Mouse (Mus musculus): ENCODE measurements around the gene Tchhl1.
"Not testable (repeated sequence)": the region's sequence is repeated elsewhere in the genome, so short reads cannot be mapped to it uniquely, and the experiment has no call there.

Tchhl1 gene

DNA sequence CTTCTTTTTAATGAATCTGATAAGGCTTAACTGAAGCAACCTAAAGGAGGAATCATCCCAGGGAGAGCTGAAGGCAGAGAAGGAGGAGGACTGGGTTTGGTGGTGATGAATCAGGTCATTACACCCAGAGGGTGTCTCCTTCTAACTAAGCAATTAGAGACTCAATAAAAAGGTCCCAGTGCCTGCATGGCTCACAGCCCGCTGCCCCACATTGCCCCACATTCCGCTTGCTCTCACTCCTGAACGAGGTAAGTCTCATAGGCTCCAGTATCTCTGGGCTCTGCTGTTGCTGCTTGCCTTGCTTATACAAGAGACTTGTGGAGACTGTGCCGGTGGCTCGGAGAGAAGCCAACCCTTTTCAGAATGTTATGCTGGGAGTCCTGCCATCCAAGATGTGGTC lies at the start of gene Tchhl1:
Gene Tchhl1, plus strand, starts transcription at position 194 of the 400 bp plus-strand sequence.
- no peak for DNase-seq (ENCODE audit: low read depth)

DNA sequence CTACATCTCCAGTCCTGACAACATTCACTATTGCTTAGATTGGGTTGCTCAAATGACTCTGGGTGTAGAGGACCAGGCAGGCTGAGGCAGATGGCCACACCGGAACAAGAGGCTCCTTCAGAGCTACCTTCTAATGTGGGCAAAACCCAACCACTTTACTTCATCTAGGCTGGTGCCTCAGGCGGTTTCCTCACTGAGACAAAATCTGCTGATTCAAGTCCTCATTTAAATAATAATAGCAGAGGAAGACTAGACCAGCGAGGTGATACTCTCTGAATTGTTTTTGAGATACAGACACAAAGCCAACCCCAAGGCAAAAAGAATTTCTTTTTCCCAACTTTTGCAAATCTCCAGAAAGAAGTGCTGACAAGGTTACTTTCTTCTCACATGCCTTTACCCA lies 36.9 kb upstream of the Tchhl1 start:
- no peak for DNase-seq (ENCODE audit: low read depth)

DNA sequence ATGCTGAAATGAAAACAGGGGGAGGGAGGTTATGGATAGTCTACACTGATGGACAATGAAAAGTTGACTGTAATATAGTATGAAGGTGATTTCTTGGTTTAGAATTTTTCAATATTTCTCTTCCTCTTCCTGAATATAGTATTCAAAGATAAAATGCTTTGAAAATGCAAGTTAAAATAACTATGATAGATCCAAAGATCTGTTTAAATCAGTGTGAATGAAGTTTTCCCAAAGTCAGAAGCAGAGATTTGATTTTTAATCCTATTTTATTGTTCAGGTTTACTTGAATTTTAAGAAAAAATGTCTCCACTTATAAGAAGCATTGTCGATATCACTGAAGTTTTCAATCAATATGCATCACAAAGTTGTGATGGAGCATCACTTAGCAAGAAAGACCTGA lies 26.5 kb upstream of the Tchhl1 start, which contains the start of gene Tchh:
Gene Tchh, plus strand, starts transcription at position 301 of the 400 bp plus-strand sequence.
- DNase-seq (ENCODE audit: low read depth), result no peak

DNA sequence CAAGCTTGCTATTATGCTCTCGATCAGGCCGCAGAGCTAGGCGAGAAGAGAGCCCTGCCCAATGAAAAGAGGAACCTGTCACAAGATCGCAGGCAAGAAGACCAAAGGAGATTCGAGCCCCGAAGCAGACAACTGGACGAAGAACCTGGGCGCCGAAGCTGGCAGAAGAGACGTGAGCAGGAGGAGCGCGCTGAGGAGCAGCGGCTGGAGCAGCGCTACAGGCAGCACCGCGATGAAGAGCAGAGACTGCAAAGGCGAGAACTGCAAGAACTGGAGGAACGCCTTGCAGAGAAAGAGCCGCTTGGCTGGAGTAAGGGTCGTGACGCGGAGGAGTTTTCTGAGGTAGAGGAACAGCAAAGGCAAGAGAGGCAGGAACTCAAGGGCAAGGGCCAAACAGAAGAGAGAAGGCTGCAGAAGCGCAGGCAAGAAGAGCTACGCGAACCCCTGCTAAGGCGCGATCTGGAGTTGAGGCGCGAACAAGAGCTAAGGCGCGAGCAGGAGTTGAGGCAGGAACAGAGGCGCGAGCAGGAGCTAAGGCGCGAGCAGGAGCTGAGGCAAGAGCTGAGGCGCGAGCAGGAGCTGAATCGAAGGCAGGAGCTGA lies 25.0 kb upstream of the Tchhl1 start:
- peak; percentile 9 for DNase-seq (ENCODE audit: low read depth)

DNA sequence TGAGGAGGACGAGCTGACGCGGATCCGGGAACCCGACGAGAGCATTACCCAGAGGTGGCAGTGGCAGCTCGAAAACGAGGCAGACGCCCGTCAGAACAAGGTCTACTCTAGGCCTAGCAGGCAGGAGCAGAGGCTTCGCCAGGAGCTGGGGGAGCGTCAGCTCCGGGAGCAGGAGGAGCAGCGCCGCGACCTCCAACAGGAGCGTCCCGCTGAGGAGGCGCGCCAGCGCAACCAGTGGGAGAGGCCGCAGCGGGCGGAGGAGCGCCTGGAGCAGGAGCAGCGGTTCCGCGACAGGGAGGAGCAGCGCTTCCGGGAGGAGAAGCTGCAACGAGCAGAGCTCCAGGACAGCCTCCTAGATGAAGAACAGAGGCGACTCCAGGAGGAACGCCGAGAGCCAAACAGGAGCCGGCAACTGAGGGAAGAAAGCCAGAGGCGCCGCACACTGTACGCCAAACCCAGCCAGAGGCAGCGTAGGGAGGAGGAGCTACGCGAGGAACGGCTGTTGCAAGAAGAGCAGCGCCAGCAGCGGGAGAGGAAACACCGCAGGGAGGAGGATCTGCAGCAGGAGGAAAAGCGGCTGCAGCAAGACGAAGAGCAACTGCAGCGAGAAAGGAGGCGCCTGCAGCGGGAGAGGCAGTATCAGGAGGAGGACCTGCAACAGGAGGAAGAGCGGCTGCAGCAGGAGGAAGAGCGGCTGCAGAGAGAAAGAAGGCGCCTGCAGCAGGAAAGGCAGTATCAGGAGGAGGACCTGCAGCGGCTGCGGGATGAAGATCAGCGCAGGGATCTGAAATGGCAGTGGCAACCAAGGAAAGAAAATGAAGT lies 24.0 kb upstream of the Tchhl1 start:
- DNase-seq (ENCODE audit: low read depth), result peak; percentile 42

DNA sequence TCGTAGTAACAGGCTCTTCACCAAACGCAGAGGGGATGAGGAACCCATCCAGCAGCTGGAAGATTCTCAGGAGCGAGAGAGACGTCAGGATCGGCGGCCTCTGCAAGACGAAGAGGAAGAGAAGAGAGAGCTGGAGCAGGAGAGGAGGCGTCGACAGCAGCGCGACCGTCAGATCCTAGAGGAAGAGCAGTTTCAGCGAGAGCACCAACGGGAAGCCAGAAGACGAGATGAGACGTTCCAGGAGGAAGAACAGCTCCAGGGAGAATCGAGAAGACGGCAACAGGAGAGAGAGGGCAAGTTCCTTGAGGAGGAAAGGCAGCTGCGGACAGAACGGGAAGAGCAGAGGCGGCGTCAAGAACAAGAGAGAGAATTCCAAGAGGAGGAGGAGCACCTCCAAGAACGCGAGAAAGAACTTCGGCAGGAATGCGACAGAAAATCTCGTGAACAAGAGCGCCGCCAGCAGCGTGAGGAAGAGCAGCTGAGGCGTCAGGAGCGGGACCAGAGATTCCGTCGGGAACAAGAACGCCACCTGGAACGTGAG lies 23.3 kb upstream of the Tchhl1 start:
- no peak for DNase-seq (ENCODE audit: low read depth)

DNA sequence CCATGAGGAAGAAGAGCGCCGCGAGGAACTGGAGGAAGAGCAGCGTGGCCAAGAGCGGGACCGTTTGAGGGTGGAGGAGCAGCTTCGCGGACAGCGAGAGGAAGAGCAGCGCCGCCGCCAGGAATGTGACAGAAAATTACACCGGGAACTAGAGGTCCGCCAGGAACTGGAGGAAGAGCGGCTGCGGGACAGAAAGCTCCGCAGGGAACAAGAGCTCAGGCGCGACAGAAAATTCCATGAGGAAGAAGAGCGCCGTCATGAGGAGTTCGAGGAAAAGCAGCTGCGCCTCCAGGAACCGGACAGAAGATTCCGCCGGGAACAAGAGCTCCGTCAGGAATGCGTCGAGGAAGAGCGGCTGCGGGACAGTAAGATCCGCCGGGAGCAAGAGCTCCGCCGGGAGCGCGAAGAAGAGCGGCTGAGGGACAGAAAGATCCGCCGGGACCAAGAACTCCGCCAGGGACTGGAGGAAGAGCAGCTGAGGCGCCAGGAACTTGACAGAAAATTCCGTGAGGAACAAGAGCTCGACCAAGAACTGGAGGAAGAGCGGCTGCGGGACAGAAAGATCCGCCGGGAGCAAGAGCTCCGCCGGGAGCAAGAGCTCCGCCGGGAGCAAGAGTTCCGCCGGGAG lies 22.3 kb upstream of the Tchhl1 start:
- no peak for DNase-seq (ENCODE audit: low read depth)

DNA sequence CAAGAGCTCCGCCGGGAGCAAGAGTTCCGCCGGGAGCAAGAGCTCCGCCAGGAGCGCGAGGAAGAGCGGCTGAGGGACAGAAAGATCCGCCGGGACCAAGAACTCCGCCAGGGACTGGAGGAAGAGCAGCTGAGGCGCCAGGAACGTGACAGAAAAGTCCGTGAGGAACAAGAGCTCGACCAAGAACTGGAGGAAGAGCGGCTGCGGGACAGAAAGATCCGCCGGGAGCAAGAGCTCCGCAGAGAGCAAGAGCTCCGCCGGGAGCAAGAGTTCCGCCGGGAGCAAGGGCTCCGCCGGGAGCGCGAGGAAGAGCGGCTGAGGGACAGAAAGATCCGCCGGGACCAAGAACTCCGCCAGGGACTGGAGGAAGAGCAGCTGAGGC lies 21.8 kb upstream of the Tchhl1 start:
- not testable (repeated sequence) for DNase-seq (ENCODE audit: low read depth)

DNA sequence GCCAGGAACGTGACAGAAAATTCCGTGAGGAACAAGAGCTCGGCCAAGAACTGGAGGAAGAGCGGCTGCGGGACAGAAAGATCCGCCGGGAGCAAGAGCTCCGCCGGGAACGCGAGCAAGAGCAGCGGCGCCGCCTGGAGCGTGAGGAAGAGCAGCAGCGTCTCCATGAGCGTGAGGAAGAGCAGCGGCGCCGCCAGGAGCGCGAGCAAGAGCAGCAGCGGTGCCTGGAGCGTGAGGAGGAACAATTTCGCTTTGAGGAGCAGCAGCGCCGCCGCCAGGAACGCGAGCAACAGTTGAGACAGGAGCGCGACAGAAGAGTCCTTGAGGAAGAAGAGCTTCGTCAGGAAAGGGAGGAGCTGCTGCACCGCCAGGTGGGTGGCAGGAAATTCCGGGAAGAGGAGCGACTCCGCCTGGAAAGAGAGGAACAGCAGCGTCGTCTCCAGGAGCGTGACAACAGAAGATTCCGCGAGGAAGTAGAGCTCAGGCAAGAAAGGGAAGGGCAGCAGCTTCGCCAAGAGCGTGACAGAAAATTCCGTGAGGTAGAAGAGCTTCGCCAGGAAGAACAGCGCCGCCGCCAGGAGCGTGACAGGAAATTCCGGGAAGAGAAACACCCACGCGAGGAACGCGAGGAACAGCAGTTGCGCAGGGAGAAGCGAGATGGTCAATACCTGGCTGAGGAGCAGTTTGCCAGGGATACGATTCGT lies 21.3 kb upstream of the Tchhl1 start:
- DNase-seq (ENCODE audit: low read depth), result no peak

DNA sequence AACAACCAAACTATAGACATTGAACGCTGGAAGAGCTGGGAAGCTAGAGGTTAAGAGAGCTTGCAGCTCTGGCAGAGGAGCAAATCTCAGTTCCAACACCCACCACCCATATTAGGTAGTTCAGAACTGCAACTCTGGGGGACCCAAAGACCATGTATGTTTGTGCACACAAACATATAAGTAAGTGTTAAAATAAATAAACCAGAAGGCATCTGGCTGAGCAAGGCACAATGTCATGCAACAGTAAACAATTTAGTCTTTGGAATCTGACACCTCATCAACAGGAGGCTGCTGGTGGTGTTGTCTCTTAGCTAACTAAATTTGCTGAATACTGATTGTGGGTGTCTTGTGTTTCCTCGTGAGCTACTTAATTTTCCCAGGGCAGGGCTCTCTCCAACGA lies 2.0 kb upstream of the Tchhl1 start:
- no peak for DNase-seq (ENCODE audit: low read depth)

DNA sequence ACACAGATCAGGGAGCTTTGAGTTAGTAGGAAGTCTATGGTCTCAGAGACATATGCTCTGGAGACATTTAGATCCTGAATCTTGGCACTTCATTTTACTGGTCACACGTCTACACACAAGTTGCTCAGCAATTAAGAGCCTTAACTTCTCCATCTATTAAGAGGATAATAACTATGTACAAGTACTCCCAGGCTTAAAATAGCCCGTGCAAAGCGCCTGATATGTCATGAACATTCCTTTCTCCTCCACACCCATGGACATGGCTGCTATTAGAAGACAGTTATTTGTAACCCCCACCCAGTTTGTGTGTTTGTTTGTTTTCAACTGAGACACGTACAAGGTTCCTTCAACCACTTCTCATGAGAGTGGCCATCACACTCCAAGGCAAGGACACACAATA lies 1.4 kb upstream of the Tchhl1 start:
- DNase-seq (ENCODE audit: low read depth), result no peak

DNA sequence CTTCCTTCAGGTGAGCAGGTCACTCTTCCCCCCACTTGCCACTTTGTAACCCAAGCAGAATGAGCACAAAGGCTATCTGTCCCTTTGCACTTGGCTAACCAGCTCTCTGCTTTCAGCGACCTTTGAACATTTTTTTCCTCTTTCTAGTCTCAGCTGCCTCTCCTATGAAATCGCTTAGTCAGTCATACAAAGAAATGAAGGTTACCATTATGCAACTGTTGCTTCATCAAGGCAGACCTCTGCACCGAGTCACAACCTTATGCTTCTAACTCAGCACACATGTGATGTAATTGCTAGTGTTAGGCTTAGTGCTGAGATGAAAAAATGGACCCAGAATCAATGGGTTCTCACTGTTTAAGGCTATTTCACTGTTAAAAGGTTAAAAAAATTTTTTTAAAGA lies 1.1 kb downstream of the Tchhl1 start:
- DNase-seq (ENCODE audit: low read depth), result no peak

DNA sequence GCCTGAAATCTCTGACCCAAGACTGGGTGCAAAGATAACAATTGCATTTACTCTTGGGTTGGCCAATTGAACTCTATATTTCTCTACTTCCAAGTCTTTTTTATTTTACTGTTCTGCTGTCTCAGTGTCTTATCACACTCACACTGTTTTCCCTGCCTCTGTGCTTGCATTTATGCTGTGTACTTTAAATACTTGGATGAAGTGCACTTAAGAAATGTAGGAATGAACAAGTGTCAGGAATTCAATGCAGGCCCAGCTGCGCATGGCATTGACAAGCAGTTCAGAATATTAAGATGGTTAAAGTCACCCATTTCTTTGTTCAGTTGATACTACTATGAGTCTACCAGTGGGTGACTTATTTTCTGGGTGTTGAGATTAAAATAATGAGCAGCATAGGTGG lies 11.5 kb downstream of the Tchhl1 start:
- no peak for DNase-seq (ENCODE audit: low read depth)

DNA sequence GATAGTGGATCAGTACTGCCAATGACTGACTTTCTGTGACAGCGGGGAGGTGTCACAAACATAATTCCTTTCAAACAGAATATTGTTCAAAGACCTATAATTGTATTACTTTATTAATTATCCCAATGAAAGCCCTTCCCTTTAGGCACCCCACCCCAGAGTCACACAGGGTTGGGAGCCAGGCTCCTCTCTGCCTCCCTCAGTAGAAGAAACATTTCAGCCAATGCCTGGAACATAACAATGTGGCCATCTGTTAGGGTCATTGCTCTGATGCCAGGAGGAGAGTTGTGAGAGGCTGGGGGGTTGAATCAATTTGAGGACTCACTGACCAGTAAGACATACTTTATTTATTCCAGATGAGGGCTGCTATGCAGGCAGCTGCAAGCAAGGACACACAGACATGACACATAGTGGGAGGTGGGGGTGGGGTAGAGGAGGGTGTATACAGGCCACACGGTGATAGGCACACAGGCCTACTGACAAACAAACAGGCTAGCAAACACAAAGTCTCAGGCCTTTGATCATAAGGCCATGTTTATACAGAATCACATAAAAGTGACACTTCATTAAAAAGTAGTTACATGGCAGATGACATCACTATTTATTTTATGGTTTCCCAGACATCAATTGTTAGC lies 13.5 kb downstream of the Tchhl1 start:
- no peak for DNase-seq (ENCODE audit: low read depth)

DNA sequence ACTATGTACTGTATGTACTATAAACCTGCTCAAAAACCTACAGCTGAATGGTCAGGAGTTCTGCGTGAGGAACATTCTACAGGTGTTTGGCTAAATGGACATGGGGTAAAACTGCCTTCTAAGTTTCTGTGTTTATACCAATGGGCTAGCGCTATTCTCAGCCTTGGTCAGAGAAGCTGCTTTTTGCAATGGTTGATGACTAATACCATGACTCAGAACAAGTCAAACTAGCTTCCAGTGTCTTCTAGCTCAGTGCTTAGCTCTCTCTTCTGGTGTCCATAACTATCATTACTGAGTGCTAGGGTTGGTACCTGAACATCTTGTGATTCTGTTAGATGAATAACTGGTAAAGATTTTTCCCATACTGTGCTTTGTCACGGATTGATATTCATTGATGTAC lies 17.1 kb downstream of the Tchhl1 start:
- DNase-seq (ENCODE audit: low read depth), result no peak

DNA sequence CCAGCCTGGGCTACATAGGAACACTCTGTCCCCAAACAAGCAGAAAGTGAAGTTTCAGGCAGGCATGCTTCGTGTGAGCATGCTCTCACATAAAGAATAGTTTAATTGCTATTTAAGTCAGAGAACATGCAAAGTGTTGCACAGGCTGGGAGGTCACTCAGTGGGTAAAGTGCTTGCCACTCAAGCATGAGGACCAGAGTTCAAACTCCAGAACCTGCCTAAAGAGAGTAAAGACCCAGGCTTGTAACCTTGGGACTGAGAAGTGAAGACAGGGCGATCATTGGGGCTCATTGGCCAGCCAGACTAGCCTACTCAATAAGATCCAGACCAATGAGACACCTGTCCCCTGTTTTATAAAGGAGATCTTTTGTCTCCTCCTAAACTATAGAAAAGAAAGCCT lies 20.0 kb downstream of the Tchhl1 start:
- DNase-seq (ENCODE audit: low read depth), result no peak

DNA sequence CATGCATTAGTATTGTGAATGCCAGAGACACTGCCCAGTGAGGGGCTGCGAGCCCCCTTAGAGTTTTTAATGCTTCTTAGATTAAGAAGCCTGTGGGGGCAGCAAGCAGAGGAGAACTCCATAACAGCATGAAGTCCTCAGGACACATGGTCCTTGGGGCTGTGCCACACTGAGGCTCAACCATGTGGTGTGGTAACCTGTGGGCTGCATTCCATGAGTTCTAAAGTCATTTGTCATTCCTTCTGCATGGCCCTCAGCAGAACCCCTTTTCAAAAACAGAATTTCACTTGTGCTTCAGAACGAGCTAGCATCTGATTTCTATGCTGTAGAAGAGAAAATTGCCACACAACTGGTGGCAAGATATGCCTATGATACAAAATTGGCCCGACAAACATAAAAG lies 23.6 kb downstream of the Tchhl1 start:
- no peak for DNase-seq (ENCODE audit: low read depth)

DNA sequence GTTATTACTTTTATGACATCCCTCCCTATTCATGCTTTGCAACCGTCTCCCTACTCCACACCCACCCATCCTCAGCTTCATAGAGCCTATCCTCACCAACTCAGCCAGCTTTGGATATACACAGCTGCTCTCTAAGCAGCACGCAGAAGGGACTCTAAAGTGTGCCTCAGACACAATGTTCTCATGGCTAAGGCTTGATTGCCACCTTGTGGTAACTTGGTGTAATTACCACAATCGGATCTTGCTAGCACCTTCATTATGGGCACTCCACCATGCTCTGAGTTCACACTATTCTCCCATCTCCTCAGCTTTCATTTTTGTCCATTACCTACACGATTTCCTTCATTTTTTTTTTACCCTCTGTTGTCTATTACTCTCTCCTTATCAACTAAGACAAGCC lies 25.4 kb downstream of the Tchhl1 start:
- DNase-seq (ENCODE audit: low read depth), result peak; percentile 85

DNA sequence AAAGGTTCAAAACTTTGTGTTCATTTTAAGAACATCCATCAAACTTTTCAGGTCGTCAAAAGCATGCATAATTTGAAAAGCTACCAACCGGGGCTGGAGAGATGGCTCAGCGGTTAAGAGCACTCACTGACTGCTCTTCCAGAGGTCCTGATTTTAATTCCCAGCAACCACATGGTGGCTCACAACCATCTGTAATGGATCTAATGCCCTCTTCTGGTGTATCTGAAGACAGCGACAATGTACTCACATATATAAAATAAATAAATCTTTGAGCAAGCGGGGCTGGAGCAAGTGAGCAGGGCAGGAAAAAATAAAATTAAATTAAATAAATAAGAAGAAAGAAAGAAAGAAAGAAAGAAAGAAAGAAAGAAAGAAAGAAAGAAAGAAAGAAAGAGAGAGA lies 26.2 kb downstream of the Tchhl1 start:
- DNase-seq (ENCODE audit: low read depth), result not testable (repeated sequence)

DNA sequence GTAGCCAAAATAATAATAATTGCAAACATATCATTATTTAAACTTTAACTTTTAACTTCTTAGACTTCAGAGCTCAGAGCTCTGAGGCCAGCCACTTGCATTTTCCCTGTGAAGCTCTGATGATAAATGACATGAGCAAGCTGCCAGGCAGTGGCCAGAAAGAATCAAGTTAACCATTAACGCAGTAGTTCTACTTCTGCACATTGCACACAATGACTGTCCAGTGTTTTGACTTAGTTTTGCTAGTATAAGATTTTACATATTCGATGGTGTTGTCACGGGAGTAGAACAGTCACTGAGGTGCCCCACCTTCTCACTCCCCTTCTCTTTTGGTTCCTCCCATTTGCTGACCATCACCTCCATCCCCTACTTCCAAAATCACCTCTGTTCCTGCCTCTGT lies 28.6 kb downstream of the Tchhl1 start:
- DNase-seq (ENCODE audit: low read depth), result no peak

DNA sequence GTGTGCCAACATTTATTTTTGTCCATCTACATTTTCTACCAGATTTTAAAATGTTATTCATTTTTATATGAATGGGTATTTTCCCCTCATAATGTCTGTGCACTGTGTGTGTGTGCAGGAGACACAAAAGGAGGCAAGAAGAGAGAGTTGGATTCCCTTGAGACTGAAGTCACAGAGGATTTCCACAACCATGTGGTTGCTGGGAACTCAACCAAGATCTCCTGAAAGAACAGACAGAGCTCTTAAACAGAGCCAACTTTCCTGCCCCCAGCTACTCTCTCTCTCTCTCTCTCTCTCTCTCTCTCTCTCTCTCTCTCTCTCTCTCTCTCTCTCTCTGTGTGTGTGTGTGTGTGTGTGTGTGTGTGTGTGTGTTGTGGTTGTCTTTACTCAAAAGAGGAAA lies 30.6 kb downstream of the Tchhl1 start:
- no peak for DNase-seq (ENCODE audit: low read depth)
